Mouse (Mus musculus): Measurements from ENCODE around the gene Zranb3.
"Not testable (repeated sequence)": the region's sequence is repeated elsewhere in the genome, so short reads cannot be mapped to it uniquely, and the experiment has no call there.

Gene Zranb3

GRCm38 (mm10) chr1:128102641-128103461 lies at the start of gene Zranb3, which contains the start of gene R3hdm1:
Gene Zranb3 (minus strand): TSS chr1:128103047.
Gene R3hdm1 (plus strand): TSS chr1:128103301.
- DNase-seq (ENCODE audit: low read depth): peak; percentile 100

GRCm38 (mm10) chr1:128141737-128142136 lies 38.9 kb upstream of the Zranb3 start:
- DNase-seq (ENCODE audit: low read depth): no peak

- peak; percentile 54 for DNase-seq (ENCODE audit: low read depth)
These were observed 38.2 kb upstream of the Zranb3 start for GRCm38 (mm10) chr1:128141039-128141438.

DNA sequence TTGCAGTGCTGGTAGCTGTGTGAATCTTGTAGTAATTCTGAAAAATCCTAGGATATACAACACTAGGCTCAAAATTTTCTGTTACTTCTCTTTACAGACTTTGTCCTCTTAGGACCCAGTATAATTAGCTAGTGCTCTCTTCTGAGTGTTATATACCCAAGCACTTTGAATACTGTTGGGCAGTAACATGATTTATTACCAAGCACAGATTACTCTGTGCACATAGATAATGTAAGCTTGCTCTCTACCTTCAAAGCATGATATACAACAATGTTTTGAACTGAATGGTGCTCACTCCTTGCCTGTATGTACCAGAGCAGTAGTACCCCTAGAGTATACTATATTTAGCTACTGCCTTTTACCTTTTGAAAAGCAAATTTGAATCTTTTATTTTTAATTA lies 33.4 kb upstream of the Zranb3 start:
- DNase-seq (ENCODE audit: low read depth): not testable (repeated sequence)

- DNase-seq (ENCODE audit: low read depth): no peak
These were observed 18.2 kb upstream of the Zranb3 start for GRCm38 (mm10) chr1:128120913-128121627.

- no peak for DNase-seq (ENCODE audit: low read depth)
These were observed 757 bp upstream of the Zranb3 start for GRCm38 (mm10) chr1:128103520-128104088.

DNA sequence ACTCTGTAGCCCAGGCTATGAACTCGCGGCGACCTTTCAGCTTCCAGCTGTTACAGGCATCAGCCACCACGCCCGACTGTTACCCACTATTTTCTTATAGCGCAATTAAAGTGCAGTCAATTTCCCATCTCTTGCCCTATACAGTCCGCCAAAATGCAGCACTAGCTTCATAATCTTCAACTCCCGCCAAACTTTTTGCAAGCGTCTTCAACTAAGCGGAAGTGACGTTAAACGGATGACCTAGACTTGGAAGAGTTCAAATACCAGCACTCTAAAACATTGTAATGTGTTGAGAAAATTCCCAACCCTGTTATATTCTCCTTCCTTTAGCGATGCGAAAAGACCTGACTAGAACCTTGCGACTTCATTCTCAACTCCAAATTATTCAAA lies 601 bp downstream of the Zranb3 start:
- no peak for DNase-seq (ENCODE audit: low read depth)

- no peak for DNase-seq (ENCODE audit: low read depth)
These were observed 4.5 kb downstream of the Zranb3 start for GRCm38 (mm10) chr1:128098309-128098708.

DNA sequence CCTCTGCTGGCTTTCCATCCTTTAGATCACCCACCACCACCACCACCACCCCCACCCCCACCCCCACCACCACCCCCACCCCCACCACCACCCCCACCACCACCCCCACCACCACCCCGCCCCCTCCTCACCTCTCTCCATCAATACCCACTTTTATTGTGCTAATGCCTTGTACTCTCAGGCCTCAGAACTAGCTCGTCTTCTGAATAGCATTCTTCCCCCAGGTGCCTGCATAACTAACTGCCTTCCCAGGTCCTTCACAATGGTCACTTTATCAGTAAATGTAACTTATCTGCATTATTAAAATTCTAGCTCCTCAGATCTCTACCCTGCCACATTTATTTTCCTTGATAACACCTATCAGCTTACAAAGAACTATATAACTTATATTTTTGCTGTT lies 8.2 kb downstream of the Zranb3 start:
- DNase-seq (ENCODE audit: low read depth): no peak

GRCm38 (mm10) chr1:128082800-128083199 lies 20.0 kb downstream of the Zranb3 start:
- DNase-seq (ENCODE audit: low read depth): no peak

DNA sequence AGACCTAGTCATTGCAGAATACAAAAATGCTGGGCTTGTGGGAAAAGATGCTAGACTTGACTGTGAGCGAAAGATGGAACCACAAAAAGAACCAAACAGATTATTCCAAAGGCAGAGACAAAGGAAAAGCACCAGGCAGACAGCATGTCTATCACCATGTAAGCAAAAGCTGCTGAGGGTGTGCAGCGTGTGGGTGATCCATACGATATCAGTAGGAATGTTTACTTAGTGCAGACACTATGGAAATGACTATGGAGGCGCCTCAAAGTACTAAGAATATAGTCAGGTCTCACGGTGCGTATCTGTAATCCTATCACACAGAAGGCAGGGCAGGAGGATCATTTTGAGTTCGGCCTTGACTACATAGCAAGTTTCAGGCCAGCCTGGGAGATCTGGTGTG lies 21.0 kb downstream of the Zranb3 start:
- DNase-seq (ENCODE audit: low read depth): no peak

DNA sequence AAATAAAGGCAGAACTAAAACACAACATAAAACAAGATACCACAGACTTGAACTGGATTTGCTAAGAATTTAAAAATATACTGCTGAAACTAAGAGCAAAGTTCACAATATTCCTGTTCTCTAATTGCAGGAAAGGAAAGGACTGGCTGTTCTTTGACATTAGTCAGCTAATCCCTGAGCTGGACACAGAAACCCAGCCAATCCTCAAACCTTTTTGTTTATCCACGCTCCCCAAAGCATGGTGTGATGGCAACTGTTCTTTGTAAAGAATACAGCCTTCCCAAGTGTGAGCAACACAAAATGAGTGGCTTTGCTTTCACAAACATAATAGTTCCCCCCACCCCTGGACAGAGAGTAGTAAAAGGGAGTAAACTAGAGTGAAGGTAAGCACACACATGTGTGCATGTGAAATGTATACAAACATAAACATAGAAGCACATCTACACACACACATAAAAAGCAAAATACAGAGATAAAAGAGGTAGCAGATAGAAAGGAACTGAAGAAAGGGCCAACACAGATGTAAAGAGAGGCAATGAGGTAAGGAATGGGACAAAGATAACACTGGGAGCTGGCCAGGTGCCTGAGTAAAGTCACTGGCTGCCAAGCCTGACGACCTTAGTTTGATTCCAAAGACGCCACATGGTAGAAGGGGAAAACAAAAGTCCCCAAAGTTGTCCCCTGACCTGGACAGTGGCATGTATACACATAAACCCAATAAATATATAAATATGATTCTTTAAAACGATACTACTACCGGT lies 21.7 kb downstream of the Zranb3 start:
- no peak for DNase-seq (ENCODE audit: low read depth)

DNA sequence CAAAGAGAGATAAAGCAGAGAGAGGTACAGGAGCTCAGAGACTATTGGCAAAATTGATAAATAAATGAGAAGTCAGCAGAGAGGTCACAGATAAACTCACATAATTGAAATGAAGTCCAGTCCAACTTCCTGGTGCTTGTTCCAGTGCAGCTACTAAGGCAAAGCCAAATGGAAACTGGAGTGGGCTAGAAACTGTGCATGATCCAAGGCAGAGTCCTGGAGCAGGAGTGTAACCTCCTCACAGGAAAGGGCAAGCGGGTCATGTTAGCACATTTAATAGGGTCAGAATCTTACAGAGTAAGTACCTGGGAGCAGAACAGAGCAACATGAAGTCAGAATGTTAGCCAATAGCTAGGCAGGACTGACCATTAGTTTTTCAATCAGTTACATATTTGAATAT lies 24.2 kb downstream of the Zranb3 start:
- no peak for DNase-seq (ENCODE audit: low read depth)

DNA sequence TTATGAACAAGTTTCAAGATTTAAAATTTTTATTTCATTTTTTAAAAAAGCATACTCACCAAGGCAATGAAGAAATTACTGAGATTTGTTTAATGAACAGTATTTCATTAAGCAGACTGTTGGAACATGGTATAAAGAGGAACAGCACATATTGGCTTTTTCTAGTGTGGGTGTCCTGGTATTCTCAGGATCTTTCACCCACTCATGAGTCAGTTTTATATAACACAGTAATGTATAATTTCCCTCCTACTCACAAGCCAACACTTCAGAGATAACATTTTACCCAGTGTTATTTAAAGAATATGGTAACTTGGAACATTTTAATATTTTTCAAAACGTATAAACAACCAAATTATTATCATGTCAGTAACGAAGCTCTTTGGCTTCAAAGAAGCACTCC lies 25.1 kb downstream of the Zranb3 start:
- DNase-seq (ENCODE audit: low read depth): no peak

GRCm38 (mm10) chr1:128076791-128077479 lies 25.9 kb downstream of the Zranb3 start:
- DNase-seq (ENCODE audit: low read depth): peak; percentile 37

DNA sequence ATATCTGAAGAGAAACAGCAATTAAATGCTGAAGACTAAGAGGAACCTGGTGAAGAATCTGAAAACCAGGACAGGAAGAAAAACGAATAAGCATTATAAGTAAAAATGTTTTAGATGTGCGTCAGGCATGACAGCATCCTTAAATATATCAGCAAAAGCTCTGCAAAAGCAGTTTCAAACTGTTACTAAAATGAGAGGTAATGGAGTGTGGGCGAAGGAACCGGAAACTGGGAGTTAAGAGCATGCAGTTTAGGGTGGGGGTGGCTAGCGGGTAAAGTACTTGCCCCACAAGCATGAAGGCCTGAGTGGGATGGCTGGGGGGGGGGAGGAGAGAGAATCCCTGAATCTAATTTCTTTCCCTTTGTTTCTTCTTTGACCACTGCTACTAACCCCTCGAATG lies 29.8 kb downstream of the Zranb3 start:
- no peak for DNase-seq (ENCODE audit: low read depth)

- DNase-seq (ENCODE audit: low read depth): no peak
These were observed 32.8 kb downstream of the Zranb3 start for GRCm38 (mm10) chr1:128070003-128070402.

GRCm38 (mm10) chr1:128068945-128069397 lies 33.9 kb downstream of the Zranb3 start:
- DNase-seq (ENCODE audit: low read depth): no peak

- no peak for DNase-seq (ENCODE audit: low read depth)
These were observed 38.1 kb downstream of the Zranb3 start for GRCm38 (mm10) chr1:128064716-128065115.

- DNase-seq (ENCODE audit: low read depth): no peak
These were observed 40.7 kb downstream of the Zranb3 start for GRCm38 (mm10) chr1:128062167-128062566.

DNA sequence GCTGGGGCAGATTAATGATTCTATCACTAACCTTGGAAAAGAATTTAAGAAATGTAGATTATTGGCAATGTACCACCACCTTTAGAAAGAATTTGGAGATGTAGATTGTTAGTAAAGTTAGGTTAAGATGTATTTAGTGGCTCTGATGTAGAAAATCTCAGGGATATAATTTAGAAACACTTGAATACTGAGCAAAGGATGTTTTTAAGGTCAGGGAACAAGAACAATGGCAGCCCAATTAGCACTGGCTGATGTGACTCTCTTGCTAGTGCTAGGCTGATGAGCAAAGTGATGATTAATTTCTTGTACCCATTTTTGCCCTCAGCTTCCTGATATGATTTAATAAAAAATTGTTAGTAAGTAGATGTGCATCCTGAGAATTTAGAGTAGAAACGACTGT lies 41.4 kb downstream of the Zranb3 start:
- DNase-seq (ENCODE audit: low read depth): no peak

All from naive thymus-derived CD4-positive, alpha-beta T cell, adult 2 months (primary cell).